Mouse (Mus musculus) E14TG2a.4 (cell line): Measurements from ENCODE around the gene Gm6588.
A peak's percentile ranks its signal among the peaks of the same experiment; 100 is the strongest.

ENCODE experiments used
- H3K27me3 ChIP-seq: 2 replicates; pipeline ENCODE4 v1.6.1; 2014; ENCODE audit warnings: low read length, control low read depth; ENCODE audit not compliant: insufficient read depth
- H3K36me3 ChIP-seq: 2 replicates; pipeline ENCODE4 v1.6.1; 2014; ENCODE audit warnings: low read length, control low read depth; ENCODE audit not compliant: insufficient read depth
- H3K4me1 ChIP-seq: replicated peaks from 2 replicates; pipeline ENCODE4 v1.6.1; 2014; ENCODE audit warnings: low read depth, low read length, control low read depth
- H3K4me3 ChIP-seq: replicated peaks from 2 replicates; pipeline ENCODE4 v1.5.1; 2014; ENCODE audit warnings: mild to moderate bottlenecking, low read length
- H3K9me3 ChIP-seq: 2 replicates; pipeline ENCODE4 v1.6.1; 2014; ENCODE audit warnings: low read length, control low read depth
- CTCF ChIP-seq: conservative IDR thresholded peaks from 2 replicates; pipeline ENCODE4 v1.5.1; 2014; ENCODE audit warnings: low read length
- NANOG ChIP-seq: IDR thresholded peaks from 2 replicates; pipeline ENCODE4 v1.6.1; 2014; ENCODE audit warnings: borderline replicate concordance, low read length, mixed read lengths
- POU5F1 ChIP-seq: IDR thresholded peaks from 2 replicates; pipeline ENCODE4 v1.6.1; 2014; ENCODE audit warnings: low read length, borderline replicate concordance

The Gm6588 gene

GRCm38 (mm10) chr5:112418023-112418422 is 31.2 kb upstream of the Gm6588 start:
- peaks cover 6% of the 10 kb centered on the region for H3K27me3 ChIP-seq
- H3K36me3 ChIP-seq = no peaks in the 10 kb centered on the region
- TF ChIP-seq CTCF (no peak), NANOG (no peak), POU5F1 (no peak)
- H3K9me3 ChIP-seq = no peaks in the 10 kb centered on the region; the same call in 1 of the 2 replicates
- no peak overlapping the region for H3K4me3 ChIP-seq
- H3K4me1 ChIP-seq = no peaks in the 10 kb centered on the region

GRCm38 (mm10) chr5:112419535-112419934 is 29.7 kb upstream of the Gm6588 start:
- no peak overlapping the region for H3K4me3 ChIP-seq
- H3K4me1 ChIP-seq = peaks cover 4% of the 10 kb centered on the region; the same call in 1 of the 2 replicates
- H3K27me3 ChIP-seq = peaks cover 20% of the 10 kb centered on the region
- no peaks in the 10 kb centered on the region for H3K9me3 ChIP-seq
- no peaks in the 10 kb centered on the region for H3K36me3 ChIP-seq
- TF ChIP-seq NANOG (no peak), POU5F1 (no peak), CTCF (no peak)

- peaks cover 13% of the 10 kb centered on the region; the same call in 1 of the 2 replicates for H3K4me1 ChIP-seq
- no peaks in the 10 kb centered on the region for H3K36me3 ChIP-seq
- peaks cover 60% of the 10 kb centered on the region for H3K27me3 ChIP-seq
- H3K4me3 ChIP-seq = no peak overlapping the region
- H3K9me3 ChIP-seq = no peaks in the 10 kb centered on the region
- no peak for TF ChIP-seq NANOG
- no peak for TF ChIP-seq POU5F1
- no peak for TF ChIP-seq CTCF
These were observed 22.6 kb upstream of the Gm6588 start for GRCm38 (mm10) chr5:112426635-112427034.

- peaks cover 13% of the 10 kb centered on the region; the same call in 1 of the 2 replicates for H3K4me1 ChIP-seq
- H3K36me3 ChIP-seq = no peaks in the 10 kb centered on the region
- H3K4me3 ChIP-seq = no peak overlapping the region
- no peak for TF ChIP-seq NANOG
- TF ChIP-seq CTCF = peak; percentile 94
- peaks cover 66% of the 10 kb centered on the region for H3K27me3 ChIP-seq
- no peaks in the 10 kb centered on the region for H3K9me3 ChIP-seq
These were observed 21.9 kb upstream of the Gm6588 start for GRCm38 (mm10) chr5:112427283-112427682.

- H3K4me3 ChIP-seq = no peak overlapping the region
- peaks cover 58% of the 10 kb centered on the region for H3K27me3 ChIP-seq
- H3K4me1 ChIP-seq = peaks cover 13% of the 10 kb centered on the region; the same call in 1 of the 2 replicates
- H3K36me3 ChIP-seq = no peaks in the 10 kb centered on the region
- TF ChIP-seq CTCF = peak; percentile 92
- no peak for TF ChIP-seq POU5F1
- no peak for TF ChIP-seq NANOG
- H3K9me3 ChIP-seq = no peaks in the 10 kb centered on the region
These were observed 20.3 kb upstream of the Gm6588 start for GRCm38 (mm10) chr5:112428944-112429343.

- Histone ChIP-seq H3K9me3 (no peaks in the 10 kb centered on the region), H3K27me3 (peaks cover 40% of the 10 kb centered on the region), H3K4me1 (peaks cover 4% of the 10 kb centered on the region; the same call in 1 of the 2 replicates), H3K36me3 (no peaks in the 10 kb centered on the region), H3K4me3 (no peak overlapping the region)
- TF ChIP-seq POU5F1 = no peak
- TF ChIP-seq CTCF = no peak
- TF ChIP-seq NANOG = no peak
These were observed 18.0 kb upstream of the Gm6588 start for GRCm38 (mm10) chr5:112431120-112431775.

- H3K4me1 ChIP-seq = peaks cover 4% of the 10 kb centered on the region; the same call in 1 of the 2 replicates
- no peak overlapping the region for H3K4me3 ChIP-seq
- H3K27me3 ChIP-seq = peaks cover 40% of the 10 kb centered on the region
- no peaks in the 10 kb centered on the region for H3K36me3 ChIP-seq
- H3K9me3 ChIP-seq = no peaks in the 10 kb centered on the region
- TF ChIP-seq NANOG (no peak), CTCF (no peak), POU5F1 (no peak)
These were observed 17.2 kb upstream of the Gm6588 start for GRCm38 (mm10) chr5:112432033-112432432.

GRCm38 (mm10) chr5:112433004-112433403 is 16.2 kb upstream of the Gm6588 start:
- TF ChIP-seq NANOG (no peak), POU5F1 (no peak), CTCF (peak; percentile 87)
- H3K36me3 ChIP-seq = no peaks in the 10 kb centered on the region
- no peaks in the 10 kb centered on the region for H3K9me3 ChIP-seq
- H3K4me1 ChIP-seq = peaks cover 4% of the 10 kb centered on the region; the same call in 1 of the 2 replicates
- H3K27me3 ChIP-seq = peaks cover 40% of the 10 kb centered on the region
- H3K4me3 ChIP-seq = no peak overlapping the region

GRCm38 (mm10) chr5:112438535-112438934 is 10.7 kb upstream of the Gm6588 start:
- Histone ChIP-seq H3K27me3 (peaks cover 20% of the 10 kb centered on the region), H3K4me3 (no peak overlapping the region), H3K9me3 (no peaks in the 10 kb centered on the region), H3K36me3 (no peaks in the 10 kb centered on the region), H3K4me1 (no peaks in the 10 kb centered on the region)
- no peak for TF ChIP-seq CTCF
- TF ChIP-seq POU5F1 = no peak
